Mouse (Mus musculus) liver, embryonic 12.5 days (tissue): Measurements from ENCODE around the gene Pdzd3. TPM values are rescaled to one million over a fixed set of nuclear protein-coding genes. Genes with fewer than 3 reads are reported as not detected.

Source experiments
- ATAC-seq: fragments of 200-750 bp; cut with Nextera tagmentation; 2 replicates; pipeline ENCODE4 v1.8.0; 2017; ENCODE audit warnings: moderate number of reproducible peaks, mild to moderate bottlenecking, moderate library complexity
- H3K27ac ChIP-seq: fragments of 300-500 bp; sonication (generic); 2 replicates; pipeline ENCODE4 v1.5.1; 2016; ENCODE audit warnings: mild to moderate bottlenecking
- H3K27me3 ChIP-seq: fragments of 300-500 bp; sonication (generic); replicated peaks from 2 replicates; pipeline ENCODE4 v1.6.1; 2016; ENCODE audit warnings: mild to moderate bottlenecking, moderate library complexity
- H3K36me3 ChIP-seq: fragments of 300-500 bp; sonication (generic); 2 replicates; pipeline ENCODE4 v1.6.1; 2016; ENCODE audit warnings: mild to moderate bottlenecking, moderate library complexity
- H3K4me1 ChIP-seq: fragments of 300-500 bp; sonication (generic); 2 replicates; pipeline ENCODE4 v1.6.1; 2016
- H3K4me2 ChIP-seq: fragments of 300-500 bp; sonication (generic); 2 replicates; pipeline ENCODE4 v1.6.1; 2016; ENCODE audit warnings: mild to moderate bottlenecking, moderate library complexity
- H3K4me3 ChIP-seq: fragments of 300-500 bp; sonication (generic); 2 replicates; pipeline ENCODE4 v1.5.1; 2016; ENCODE audit warnings: mild to moderate bottlenecking, moderate library complexity
- H3K9ac ChIP-seq: fragments of 300-500 bp; sonication (generic); 2 replicates; pipeline ENCODE4 v1.6.1; 2016; ENCODE audit warnings: mild to moderate bottlenecking, moderate library complexity
- H3K9me3 ChIP-seq: fragments of 300-500 bp; sonication (generic); replicated peaks from 2 replicates; pipeline ENCODE4 v1.6.1; 2016; ENCODE audit warnings: mild to moderate bottlenecking, moderate library complexity
- WGBS: fragments of 180-500 bp; shearing (Covaris S2); methylation state at CpG from one replicate; pipeline ENCODE4 v1.1.7; 2016; ENCODE audit not compliant: insufficient replicate concordance; 5-methylcytosine and 5-hydroxymethylcytosine counted together
- polyA plus RNA-seq: library from polyadenylated mRNA; unstranded; fragments of >200 nt; fragmentation: Nextera tagmentation; extraction: Ambion mirVana; gene quantifications from 2 replicates; pipeline ENCODE4 v1.2.1, GENCODE M21; 2016

The Pdzd3 gene
- polyA plus RNA-seq, 1 experiment from 2014 or later = 0.15 TPM

GRCm38 (mm10) chr9:44249181-44250146 is 1.8 kb downstream of the Pdzd3 start:
- ATAC-seq = peak; percentile 74
- H3K27me3 ChIP-seq = peaks cover 23% of the 10 kb centered on the region
- 39% methylated on average over 26 of the region's 26 CpGs for WGBS
- no peak overlapping the region for H3K27ac ChIP-seq
- H3K4me2 ChIP-seq = peak overlapping the region; percentile 44
- peaks cover 37% of the 10 kb centered on the region for H3K4me1 ChIP-seq
- H3K36me3 ChIP-seq = no peaks in the 10 kb centered on the region
- H3K9me3 ChIP-seq = no peaks in the 10 kb centered on the region
- H3K9ac ChIP-seq = no peak overlapping the region
- H3K4me3 ChIP-seq = no peak overlapping the region; the same call in 1 of the 2 replicates

DNA sequence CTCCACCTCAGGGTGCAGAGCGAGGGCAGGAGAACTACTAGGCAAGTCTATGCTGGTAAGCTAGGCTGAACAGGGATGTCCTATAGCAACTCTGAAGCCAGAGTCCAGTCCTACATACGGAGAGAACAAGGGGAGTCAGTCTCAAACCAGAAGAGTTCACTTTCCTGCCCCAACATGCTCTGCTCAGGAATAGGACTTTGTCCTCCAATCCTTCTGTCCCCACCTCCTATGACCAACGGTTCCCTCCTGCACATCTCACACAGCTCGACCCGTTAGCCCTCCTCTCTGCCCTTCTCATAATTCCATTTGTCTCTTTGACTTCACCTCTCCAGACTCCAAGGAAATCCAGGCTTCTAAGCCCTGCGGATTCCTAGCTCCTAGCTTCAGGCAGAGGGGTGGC is 3.4 kb downstream of the Pdzd3 start:
- Histone ChIP-seq H3K9ac (no peak overlapping the region), H3K9me3 (no peaks in the 10 kb centered on the region), H3K36me3 (no peaks in the 10 kb centered on the region), H3K27ac (no peak overlapping the region), H3K27me3 (peaks cover 15% of the 10 kb centered on the region), H3K4me3 (no peak overlapping the region), H3K4me1 (peaks cover 30% of the 10 kb centered on the region), H3K4me2 (no peak overlapping the region)
- 65% methylated on average over 6 of the region's 6 CpGs for WGBS
- ATAC-seq = no peak

DNA sequence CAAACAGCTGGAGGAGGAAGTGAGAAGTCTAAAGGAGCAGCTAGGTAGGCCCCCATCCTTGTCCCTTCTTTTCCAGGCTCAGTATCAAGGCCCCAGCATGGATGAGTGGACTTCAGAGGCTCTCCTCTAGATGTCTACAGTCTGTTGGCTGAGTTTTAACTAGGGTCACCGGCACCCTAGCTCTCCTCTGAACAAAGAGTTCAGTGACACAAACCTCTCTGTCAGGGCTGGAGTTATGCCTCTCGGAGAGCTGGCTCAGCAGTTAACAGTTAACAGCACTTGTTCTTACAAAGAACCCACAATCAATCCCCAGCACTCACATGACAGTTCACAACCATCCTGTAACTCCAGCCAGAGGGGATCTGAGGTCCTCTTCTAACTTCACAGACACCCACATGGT is 7.7 kb downstream of the Pdzd3 start:
- H3K36me3 ChIP-seq = no peaks in the 10 kb centered on the region
- no peak overlapping the region for H3K9ac ChIP-seq
- WGBS = 54% methylated on average over 2 of the region's 2 CpGs
- no peaks in the 10 kb centered on the region for H3K9me3 ChIP-seq
- H3K4me2 ChIP-seq = no peak overlapping the region
- H3K4me1 ChIP-seq = peaks cover 12% of the 10 kb centered on the region; the same call in 1 of the 2 replicates
- peaks cover 13% of the 10 kb centered on the region for H3K27me3 ChIP-seq
- no peak for ATAC-seq
- H3K4me3 ChIP-seq = no peak overlapping the region
- no peak overlapping the region for H3K27ac ChIP-seq

DNA sequence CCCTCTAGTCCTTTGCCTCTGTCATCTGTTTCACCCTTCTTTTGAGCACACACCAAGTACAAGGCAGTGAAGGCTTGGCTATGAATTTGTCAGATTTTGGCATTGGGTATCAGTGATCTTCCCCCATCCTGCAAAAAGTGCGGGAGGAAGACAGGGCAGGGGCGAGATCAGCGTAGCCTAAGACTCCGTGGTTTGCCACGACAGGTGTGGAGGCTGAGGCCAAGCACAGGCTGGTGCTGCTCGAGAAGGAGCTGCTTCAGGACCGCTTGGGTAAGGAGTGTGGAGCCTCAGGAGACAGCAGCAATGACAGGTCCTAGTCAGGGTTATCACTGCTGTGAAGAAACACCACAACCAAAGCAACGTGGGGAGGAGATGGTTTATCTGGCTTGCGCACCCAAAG is 9.9 kb downstream of the Pdzd3 start:
- H3K9ac ChIP-seq = no peak overlapping the region
- H3K4me1 ChIP-seq = 0 out of 2 replicates have a peak, but pooled peaks cover 3% of the 10 kb centered on the region
- no peak overlapping the region for H3K4me3 ChIP-seq
- ATAC-seq = no peak
- no peak overlapping the region for H3K4me2 ChIP-seq
- peaks cover 13% of the 10 kb centered on the region for H3K27me3 ChIP-seq
- H3K9me3 ChIP-seq = no peaks in the 10 kb centered on the region
- no peaks in the 10 kb centered on the region for H3K36me3 ChIP-seq
- 40% methylated on average over 9 of the region's 9 CpGs for WGBS
- H3K27ac ChIP-seq = no peak overlapping the region

- no peak overlapping the region for H3K9ac ChIP-seq
- H3K4me2 ChIP-seq = no peak overlapping the region
- 0 out of 2 replicates have a peak, but pooled peaks cover 3% of the 10 kb centered on the region for H3K4me1 ChIP-seq
- peaks cover 13% of the 10 kb centered on the region for H3K27me3 ChIP-seq
- no peak for ATAC-seq
- WGBS = 59% methylated on average over 5 of the region's 5 CpGs
- H3K4me3 ChIP-seq = no peak overlapping the region
- H3K27ac ChIP-seq = no peak overlapping the region
- no peaks in the 10 kb centered on the region for H3K9me3 ChIP-seq
- no peaks in the 10 kb centered on the region for H3K36me3 ChIP-seq
These were observed 10.4 kb downstream of the Pdzd3 start for GRCm38 (mm10) chr9:44240911-44241310.

DNA sequence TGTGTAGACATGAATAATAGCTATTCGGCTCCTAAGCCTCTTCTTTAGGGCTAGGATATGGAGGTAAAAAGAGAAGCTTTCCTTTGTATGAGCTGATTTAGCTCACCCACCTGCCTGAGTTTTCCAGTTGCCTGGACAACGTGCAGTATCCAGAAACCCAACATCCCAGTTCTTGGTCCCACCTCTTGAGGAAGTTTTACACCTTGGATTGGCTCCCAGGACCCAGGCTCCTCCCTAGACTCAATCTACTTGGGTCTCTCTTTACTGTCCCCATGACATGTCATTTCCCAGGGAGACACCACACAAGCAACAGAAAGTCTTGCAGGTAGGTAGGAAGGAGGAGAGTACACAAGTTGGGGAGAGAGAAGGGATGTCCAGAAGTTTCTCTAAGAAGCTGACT is 10.9 kb downstream of the Pdzd3 start, which contains the start of gene Ccdc153:
TSS of gene Ccdc153 (plus strand) at position 278 of the 400 bp plus-strand sequence.
- Histone ChIP-seq H3K36me3 (no peaks in the 10 kb centered on the region), H3K27ac (no peak within 1 kb of the TSS), H3K9me3 (no peaks in the 10 kb centered on the region), H3K9ac (no peak within 1 kb of the TSS), H3K4me2 (no peak within 1 kb of the TSS), H3K4me1 (0 out of 2 replicates have a peak, but pooled peaks cover 3% of the 10 kb centered on the region), H3K27me3 (peaks cover 13% of the 10 kb centered on the region), H3K4me3 (no peak within 1 kb of the TSS)
- no peak for ATAC-seq
- 52% methylated on average over 2 of the region's 2 CpGs for WGBS

GRCm38 (mm10) chr9:44239447-44239846 is 11.8 kb downstream of the Pdzd3 start:
- WGBS = 7% methylated on average over 5 of the region's 5 CpGs
- Histone ChIP-seq H3K9me3 (no peaks in the 10 kb centered on the region), H3K4me3 (no peak overlapping the region), H3K4me2 (no peak overlapping the region), H3K36me3 (no peaks in the 10 kb centered on the region), H3K27me3 (peaks cover 13% of the 10 kb centered on the region), H3K4me1 (peaks cover 10% of the 10 kb centered on the region), H3K27ac (no peak overlapping the region), H3K9ac (no peak overlapping the region)
- ATAC-seq = no peak

- Histone ChIP-seq H3K4me3 (no peak overlapping the region), H3K9me3 (no peaks in the 10 kb centered on the region), H3K27me3 (peaks cover 13% of the 10 kb centered on the region), H3K27ac (no peak overlapping the region), H3K9ac (no peak overlapping the region), H3K4me1 (peaks cover 11% of the 10 kb centered on the region), H3K4me2 (no peak overlapping the region), H3K36me3 (no peaks in the 10 kb centered on the region)
- no peak for ATAC-seq
- 68% methylated on average over 17 of the region's 17 CpGs for WGBS
These were observed 12.6 kb downstream of the Pdzd3 start for GRCm38 (mm10) chr9:44238501-44239190.

GRCm38 (mm10) chr9:44237128-44237527 is 14.1 kb downstream of the Pdzd3 start:
- H3K36me3 ChIP-seq = no peaks in the 10 kb centered on the region

GRCm38 (mm10) chr9:44236601-44237000 is 14.7 kb downstream of the Pdzd3 start:
- WGBS = 61% methylated on average over 4 of the region's 4 CpGs
- ATAC-seq = no peak
- no peak overlapping the region for H3K4me2 ChIP-seq
- H3K27me3 ChIP-seq = peaks cover 13% of the 10 kb centered on the region
- H3K27ac ChIP-seq = no peak overlapping the region
- H3K4me1 ChIP-seq = peaks cover 28% of the 10 kb centered on the region
- no peak overlapping the region for H3K9ac ChIP-seq
- no peaks in the 10 kb centered on the region for H3K9me3 ChIP-seq
- no peaks in the 10 kb centered on the region for H3K36me3 ChIP-seq
- H3K4me3 ChIP-seq = no peak overlapping the region

More at GRCm38 (mm10) chr9:44237128-44237527, 14.1 kb downstream of the Pdzd3 start:
- Histone ChIP-seq H3K27me3 (peaks cover 13% of the 10 kb centered on the region), H3K27ac (no peak overlapping the region), H3K4me3 (no peak overlapping the region), H3K9ac (no peak overlapping the region), H3K4me1 (peaks cover 23% of the 10 kb centered on the region), H3K4me2 (no peak overlapping the region), H3K9me3 (no peaks in the 10 kb centered on the region)
- no peak for ATAC-seq
- WGBS = 63% methylated on average over 4 of the region's 4 CpGs

- WGBS = 13% methylated on average over 19 of the region's 19 CpGs
- Histone ChIP-seq H3K36me3 (no peaks in the 10 kb centered on the region), H3K9ac (peak overlapping the region; percentile 97), H3K9me3 (no peaks in the 10 kb centered on the region), H3K27me3 (no peaks in the 10 kb centered on the region), H3K4me1 (peaks cover 36% of the 10 kb centered on the region), H3K27ac (peak overlapping the region; percentile 91), H3K4me2 (peak overlapping the region; percentile 96), H3K4me3 (peak overlapping the region; percentile 95)
- peak; percentile 56 for ATAC-seq
These were observed 16.5 kb downstream of the Pdzd3 start for GRCm38 (mm10) chr9:44234479-44235427.
